Mouse (Mus musculus): ENCODE measurements at regions not wholly inside any gene's neighbourhood (a gene's known extent, or its start where the extent isn't known, plus 50 kb on each side); places are given as distances from the start of the nearest gene placed in this dataset.

DNA sequence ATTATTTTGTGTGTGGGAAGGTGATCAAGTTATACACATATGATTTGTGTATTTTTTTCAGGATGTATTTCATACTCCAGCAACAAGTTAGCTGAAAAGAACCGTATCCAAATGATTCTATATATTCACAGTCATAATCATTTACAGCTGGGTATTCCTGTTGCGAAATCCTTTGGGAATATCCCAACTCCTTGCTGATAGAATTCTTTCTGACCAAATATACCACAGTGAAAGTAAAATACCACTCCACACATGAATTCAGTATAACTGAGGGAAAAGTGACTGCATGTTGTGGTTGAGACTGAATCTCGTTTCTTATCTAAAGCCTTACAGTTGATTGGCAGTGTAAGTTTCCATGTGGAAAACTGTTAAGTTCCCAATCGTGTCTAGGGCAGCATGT is 145.1 kb upstream of the Ahr start:
- WGBS: 84% methylated on average over 4 of the region's 4 CpGs
- Histone ChIP-seq H3K4me2 (ENCODE audit: low read length) (no peak overlapping the region), H3K9ac (ENCODE audit: low read depth, low read length) (no peak overlapping the region), H3K27ac (no peak overlapping the region), H3K9me3 (replicated peaks; ENCODE audit: low read length) (no peaks in the 10 kb centered on the region), H3K4me3 (replicated peaks; ENCODE audit: low read depth, low read length) (no peak overlapping the region), H3K36me3 (ENCODE audit: insufficient read depth, low read length) (no peaks in the 10 kb centered on the region), H3K27me3 (ENCODE audit: insufficient read depth, low read length) (no peaks in the 10 kb centered on the region), H3K4me1 (replicated peaks; ENCODE audit: insufficient read depth, low read length) (no peaks in the 10 kb centered on the region)
- DNase-seq (ENCODE audit: low spot score): no peak
- no peak for TF ChIP-seq CTCF (IDR thresholded peaks at IDR 0.05; ENCODE audit: low read depth)
- no peak for ATAC-seq (replicated peaks; ENCODE audit: low FRiP score, low read depth)

DNA sequence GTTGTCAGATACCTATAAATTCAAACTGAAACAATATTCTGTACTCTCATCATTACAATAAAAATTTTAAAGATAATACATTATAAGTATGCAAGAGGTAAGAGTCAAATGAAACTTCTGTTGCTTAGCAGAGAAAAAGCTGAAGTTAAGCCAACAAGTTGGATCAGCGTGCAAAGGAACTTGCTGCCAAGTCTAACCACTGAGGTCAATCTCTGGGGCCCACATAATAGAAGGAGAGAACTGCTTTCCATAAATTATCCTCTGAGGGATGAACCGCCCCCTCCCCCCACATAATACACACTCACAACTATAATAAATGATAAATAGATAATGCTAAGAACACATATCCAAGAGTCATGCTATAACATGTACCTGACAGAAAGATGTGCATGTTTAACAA is 144.2 kb upstream of the Ahr start:
- no peak for TF ChIP-seq CTCF (IDR thresholded peaks at IDR 0.05; ENCODE audit: low read depth)
- no peak overlapping the region for H3K4me2 ChIP-seq (ENCODE audit: low read length)
- ATAC-seq (replicated peaks; ENCODE audit: low FRiP score, low read depth) (no peak), DNase-seq (ENCODE audit: low spot score) (peak; percentile 12)
- H3K9ac ChIP-seq (ENCODE audit: low read depth, low read length): no peak overlapping the region
- no peak overlapping the region for H3K4me3 ChIP-seq (replicated peaks; ENCODE audit: low read depth, low read length)
- no peaks in the 10 kb centered on the region for H3K27me3 ChIP-seq (ENCODE audit: insufficient read depth, low read length)
- H3K27ac ChIP-seq: no peak overlapping the region
- 58% methylated on average over 2 of the region's 2 CpGs for WGBS
- no peaks in the 10 kb centered on the region for H3K36me3 ChIP-seq (ENCODE audit: insufficient read depth, low read length)
- H3K4me1 ChIP-seq (replicated peaks; ENCODE audit: insufficient read depth, low read length): no peaks in the 10 kb centered on the region
- no peaks in the 10 kb centered on the region for H3K9me3 ChIP-seq (replicated peaks; ENCODE audit: low read length)

DNA sequence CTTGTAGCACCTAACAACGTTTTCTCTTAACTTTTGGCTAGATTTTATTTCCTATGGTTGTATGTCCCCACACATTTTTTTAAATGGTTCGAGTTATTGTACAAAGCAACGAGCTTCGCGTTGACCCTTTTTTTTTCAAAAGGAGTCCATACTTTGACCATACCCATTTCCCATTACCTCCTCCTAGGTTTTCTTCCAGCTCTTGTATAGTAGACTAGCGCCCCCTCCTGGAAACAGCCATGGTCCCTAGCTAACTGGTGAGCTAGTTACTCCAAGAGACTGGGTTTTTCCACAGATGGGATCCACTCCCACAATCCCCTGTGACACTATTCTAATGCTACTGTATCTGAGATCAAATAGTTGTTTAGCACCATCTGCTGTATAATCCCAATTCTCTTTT is 139.6 kb upstream of the Ahr start:
- Histone ChIP-seq H3K4me3 (replicated peaks; ENCODE audit: low read depth, low read length) (no peak overlapping the region), H3K4me2 (ENCODE audit: low read length) (no peak overlapping the region), H3K27ac (no peak overlapping the region), H3K9ac (ENCODE audit: low read depth, low read length) (no peak overlapping the region), H3K36me3 (ENCODE audit: insufficient read depth, low read length) (no peaks in the 10 kb centered on the region), H3K4me1 (replicated peaks; ENCODE audit: insufficient read depth, low read length) (no peaks in the 10 kb centered on the region), H3K27me3 (ENCODE audit: insufficient read depth, low read length) (no peaks in the 10 kb centered on the region), H3K9me3 (replicated peaks; ENCODE audit: low read length) (no peaks in the 10 kb centered on the region)
- 59% methylated on average over 6 of the region's 6 CpGs for WGBS
- peak; percentile 61 for TF ChIP-seq CTCF (IDR thresholded peaks at IDR 0.05; ENCODE audit: low read depth)
- ATAC-seq (replicated peaks; ENCODE audit: low FRiP score, low read depth) (no peak), DNase-seq (ENCODE audit: low spot score) (peak; percentile 54)

DNA sequence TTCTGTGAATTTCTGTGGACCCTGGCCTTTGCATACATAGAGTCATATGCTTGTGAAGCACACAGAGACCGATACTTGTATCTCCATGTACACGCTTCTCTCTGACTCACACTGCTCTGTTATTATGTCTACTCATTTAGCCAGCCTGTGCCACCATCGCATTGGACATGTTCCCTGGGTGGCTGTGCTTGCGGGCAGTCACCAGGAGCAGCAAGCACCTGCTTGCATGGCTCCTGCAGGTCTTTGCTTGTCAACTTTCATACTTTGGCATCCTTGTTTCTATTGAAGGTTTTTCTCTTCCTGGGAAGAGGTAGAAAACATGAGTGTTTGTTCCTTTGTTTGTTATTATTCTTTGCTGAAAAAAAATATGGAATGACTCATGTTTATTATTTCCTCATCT is 136.1 kb upstream of the Ahr start:
- no peak for TF ChIP-seq CTCF (IDR thresholded peaks at IDR 0.05; ENCODE audit: low read depth)
- no peaks in the 10 kb centered on the region for H3K36me3 ChIP-seq (ENCODE audit: insufficient read depth, low read length)
- ATAC-seq (replicated peaks; ENCODE audit: low FRiP score, low read depth) (no peak), DNase-seq (ENCODE audit: low spot score) (no peak)
- no peaks in the 10 kb centered on the region for H3K9me3 ChIP-seq (replicated peaks; ENCODE audit: low read length)
- no peak overlapping the region for H3K9ac ChIP-seq (ENCODE audit: low read depth, low read length)
- no peak overlapping the region for H3K4me2 ChIP-seq (ENCODE audit: low read length)
- 97% methylated on average over 4 of the region's 4 CpGs for WGBS
- no peaks in the 10 kb centered on the region for H3K4me1 ChIP-seq (replicated peaks; ENCODE audit: insufficient read depth, low read length)
- H3K4me3 ChIP-seq (replicated peaks; ENCODE audit: low read depth, low read length): no peak overlapping the region
- no peaks in the 10 kb centered on the region for H3K27me3 ChIP-seq (ENCODE audit: insufficient read depth, low read length)
- H3K27ac ChIP-seq: no peak overlapping the region

DNA sequence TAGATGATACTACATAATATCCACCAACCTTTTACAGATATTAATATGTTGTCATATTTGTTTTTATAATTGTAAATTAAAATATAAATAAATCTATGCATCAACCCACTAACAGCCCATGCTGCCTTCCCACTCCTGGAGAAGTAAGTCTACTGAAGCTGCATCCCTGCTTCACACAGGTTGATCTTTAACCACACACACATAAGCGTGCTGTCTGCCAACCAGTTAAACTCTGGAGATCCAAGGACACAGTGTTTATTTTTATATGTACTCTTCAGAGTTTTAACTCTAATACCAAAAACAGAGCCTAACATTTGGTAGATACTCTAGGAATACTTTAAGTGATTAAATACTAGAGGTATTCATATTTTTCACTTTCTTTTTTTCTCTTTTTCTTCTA is 133.9 kb upstream of the Ahr start:
- no peak for TF ChIP-seq CTCF (IDR thresholded peaks at IDR 0.05; ENCODE audit: low read depth)
- Histone ChIP-seq H3K9ac (ENCODE audit: low read depth, low read length) (no peak overlapping the region), H3K4me2 (ENCODE audit: low read length) (no peak overlapping the region), H3K27me3 (ENCODE audit: insufficient read depth, low read length) (no peaks in the 10 kb centered on the region), H3K4me1 (replicated peaks; ENCODE audit: insufficient read depth, low read length) (no peaks in the 10 kb centered on the region), H3K36me3 (ENCODE audit: insufficient read depth, low read length) (no peaks in the 10 kb centered on the region), H3K4me3 (replicated peaks; ENCODE audit: low read depth, low read length) (no peak overlapping the region), H3K9me3 (replicated peaks; ENCODE audit: low read length) (no peaks in the 10 kb centered on the region), H3K27ac (no peak overlapping the region)
- ATAC-seq (replicated peaks; ENCODE audit: low FRiP score, low read depth): no peak
- WGBS: 52% methylated on average over 1 of the region's 1 CpGs
- no peak for DNase-seq (ENCODE audit: low spot score)

DNA sequence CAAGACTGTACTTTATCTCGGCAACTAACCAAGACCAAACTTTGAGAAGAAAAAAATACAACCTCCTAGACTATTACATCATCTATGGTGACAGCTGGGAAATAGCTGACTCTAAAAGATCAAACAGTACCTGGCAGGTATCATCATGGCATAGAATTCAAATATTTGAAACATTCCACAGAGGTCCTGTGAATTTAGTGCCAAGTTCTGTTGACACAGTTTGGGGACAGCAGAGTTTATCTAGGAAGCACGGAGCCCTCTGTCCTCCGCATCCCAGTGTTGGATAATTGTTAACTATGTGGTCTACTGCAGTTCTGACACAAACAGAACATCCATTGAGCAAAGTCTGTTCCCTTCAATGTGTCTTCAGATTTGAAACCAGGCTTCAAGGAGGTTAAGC is 132.9 kb upstream of the Ahr start:
- no peaks in the 10 kb centered on the region for H3K27me3 ChIP-seq (ENCODE audit: insufficient read depth, low read length)
- ATAC-seq (replicated peaks; ENCODE audit: low FRiP score, low read depth): no peak
- DNase-seq (ENCODE audit: low spot score): no peak
- 81% methylated on average over 3 of the region's 3 CpGs for WGBS
- no peak overlapping the region for H3K9ac ChIP-seq (ENCODE audit: low read depth, low read length)
- H3K4me1 ChIP-seq (replicated peaks; ENCODE audit: insufficient read depth, low read length): no peaks in the 10 kb centered on the region
- no peak overlapping the region for H3K4me3 ChIP-seq (replicated peaks; ENCODE audit: low read depth, low read length)
- no peaks in the 10 kb centered on the region for H3K9me3 ChIP-seq (replicated peaks; ENCODE audit: low read length)
- H3K4me2 ChIP-seq (ENCODE audit: low read length): no peak overlapping the region
- no peak overlapping the region for H3K27ac ChIP-seq
- TF ChIP-seq CTCF (IDR thresholded peaks at IDR 0.05; ENCODE audit: low read depth): no peak
- no peaks in the 10 kb centered on the region for H3K36me3 ChIP-seq (ENCODE audit: insufficient read depth, low read length)

DNA sequence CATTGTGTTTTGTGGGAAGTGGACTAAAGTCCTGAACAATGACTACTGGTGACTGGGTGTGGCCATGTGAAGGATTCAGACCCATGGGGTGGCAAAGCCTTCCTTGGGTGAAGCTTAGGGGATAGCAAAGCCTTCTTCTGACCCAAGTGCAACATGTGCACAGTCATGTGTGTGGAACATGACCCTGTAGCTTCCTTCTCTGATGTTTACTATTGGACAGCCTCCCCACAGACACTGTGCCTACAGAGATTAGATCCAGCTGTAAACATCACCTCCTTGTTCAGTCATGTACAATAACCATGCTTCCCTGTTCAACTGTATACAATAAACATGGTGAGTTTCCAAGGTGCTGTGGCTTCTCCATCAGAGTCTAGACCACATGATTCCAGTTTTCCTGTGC is 132.4 kb upstream of the Ahr start:
- Histone ChIP-seq H3K4me1 (replicated peaks; ENCODE audit: insufficient read depth, low read length) (no peaks in the 10 kb centered on the region), H3K36me3 (ENCODE audit: insufficient read depth, low read length) (no peaks in the 10 kb centered on the region), H3K27me3 (ENCODE audit: insufficient read depth, low read length) (no peaks in the 10 kb centered on the region), H3K9me3 (replicated peaks; ENCODE audit: low read length) (no peaks in the 10 kb centered on the region), H3K9ac (ENCODE audit: low read depth, low read length) (no peak overlapping the region), H3K4me2 (ENCODE audit: low read length) (no peak overlapping the region), H3K27ac (no peak overlapping the region), H3K4me3 (replicated peaks; ENCODE audit: low read depth, low read length) (no peak overlapping the region)
- DNase-seq (ENCODE audit: low spot score) (no peak), ATAC-seq (replicated peaks; ENCODE audit: low FRiP score, low read depth) (no peak)
- no peak for TF ChIP-seq CTCF (IDR thresholded peaks at IDR 0.05; ENCODE audit: low read depth)

Measured in kidney, postnatal 0 days (tissue).